Mouse (Mus musculus): ENCODE data around the gene Zdhhc16. TPM values are rescaled to one million over a fixed set of nuclear protein-coding genes. Genes with fewer than 3 reads are reported as not detected.

The Zdhhc16 gene
- polyA plus RNA-seq, 1 experiment from 2014 or later: 17.4 TPM

DNA sequence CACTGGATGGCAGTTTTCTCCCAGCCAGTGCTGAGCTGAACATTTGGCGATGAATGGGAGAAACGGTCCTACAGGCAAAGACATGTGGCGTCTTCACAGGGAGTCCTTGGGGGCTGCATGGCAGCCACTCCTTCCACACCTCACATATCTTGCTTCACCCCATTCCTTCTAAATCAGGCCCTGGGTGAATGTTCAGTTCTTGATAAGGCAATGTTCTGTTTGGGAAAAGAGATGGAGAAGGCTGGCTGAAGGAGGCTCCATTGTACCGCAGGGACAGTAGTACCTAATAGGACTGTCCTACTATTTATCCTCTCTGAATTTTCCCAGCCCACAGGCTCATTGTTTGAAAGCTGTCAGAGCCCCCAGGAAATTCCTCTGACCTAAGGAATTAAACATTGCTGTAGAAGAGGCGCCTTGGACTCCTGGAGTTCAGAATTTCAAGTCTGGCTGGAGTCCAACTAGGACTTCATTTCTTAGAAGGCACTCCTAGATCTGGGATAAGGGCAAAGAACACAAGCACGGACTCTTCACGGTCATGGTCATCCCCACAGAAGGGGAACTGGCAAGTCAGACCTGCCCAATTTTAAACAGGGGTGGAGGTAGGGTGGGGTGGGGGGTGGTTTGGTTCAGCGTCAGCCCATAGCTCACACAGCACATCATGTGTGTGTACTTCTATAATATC is 26.1 kb upstream of the Zdhhc16 start:
- Histone ChIP-seq H3K4me3 (ENCODE audit: inconsistent target) (no peak overlapping the region), H3K27ac (peak overlapping the region; percentile 10; the same call in 1 of the 2 replicates), H3K79me2 (ENCODE audit: inconsistent target) (peaks cover 2% of the 10 kb centered on the region), H3K36me3 (ENCODE audit: inconsistent target) (no peaks in the 10 kb centered on the region)
- 69% methylated on average over 6 of the region's 8 CpGs for WGBS (ENCODE audit: missing documents)

DNA sequence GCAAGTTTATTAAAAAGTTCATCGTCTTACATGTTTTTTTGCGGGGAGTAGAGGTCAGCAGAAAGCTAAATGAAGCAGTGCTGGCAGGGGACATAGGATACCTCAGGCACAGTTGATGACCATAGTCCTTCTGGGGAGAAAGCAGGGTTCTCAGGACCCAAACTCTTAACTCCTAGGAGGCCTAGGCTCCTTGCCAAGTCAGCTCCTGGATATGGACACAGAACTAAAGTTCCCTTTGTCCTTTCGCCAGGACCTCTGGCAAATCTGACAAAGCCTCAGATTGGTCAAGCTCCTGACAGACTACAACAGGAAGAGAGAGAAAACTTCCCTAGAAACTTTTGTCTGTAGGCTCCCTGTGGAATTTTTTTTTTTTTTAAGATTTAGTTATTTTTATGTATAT is 24.5 kb upstream of the Zdhhc16 start:
- Histone ChIP-seq H3K27ac (no peak overlapping the region), H3K79me2 (ENCODE audit: inconsistent target) (peaks cover 17% of the 10 kb centered on the region), H3K36me3 (ENCODE audit: inconsistent target) (no peaks in the 10 kb centered on the region), H3K4me3 (ENCODE audit: inconsistent target) (no peak overlapping the region)
- WGBS (ENCODE audit: missing documents): 96% methylated on average over 3 of the region's 3 CpGs

DNA sequence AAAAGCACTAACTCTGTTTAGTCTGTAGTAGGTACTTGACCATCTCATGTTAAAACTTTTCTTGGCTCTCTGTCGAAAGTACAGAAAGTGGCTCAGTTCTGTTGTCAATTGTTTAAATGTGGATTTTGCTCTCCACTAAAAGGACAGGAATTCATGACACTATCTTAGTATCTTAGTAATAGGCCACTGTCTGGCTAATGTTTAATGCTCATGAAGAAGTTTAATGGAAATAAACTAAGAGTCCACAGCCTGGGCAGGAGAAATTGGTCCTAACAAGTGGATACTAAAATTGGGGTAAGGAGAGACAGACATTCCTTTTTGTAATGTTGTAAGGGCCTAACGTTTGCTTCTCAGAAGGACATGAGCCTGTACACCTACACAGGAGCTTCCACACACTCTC is 22.9 kb upstream of the Zdhhc16 start:
- WGBS (ENCODE audit: missing documents): 90% methylated on average over 2 of the region's 2 CpGs
- peak overlapping the region; percentile 78 for H3K27ac ChIP-seq

DNA sequence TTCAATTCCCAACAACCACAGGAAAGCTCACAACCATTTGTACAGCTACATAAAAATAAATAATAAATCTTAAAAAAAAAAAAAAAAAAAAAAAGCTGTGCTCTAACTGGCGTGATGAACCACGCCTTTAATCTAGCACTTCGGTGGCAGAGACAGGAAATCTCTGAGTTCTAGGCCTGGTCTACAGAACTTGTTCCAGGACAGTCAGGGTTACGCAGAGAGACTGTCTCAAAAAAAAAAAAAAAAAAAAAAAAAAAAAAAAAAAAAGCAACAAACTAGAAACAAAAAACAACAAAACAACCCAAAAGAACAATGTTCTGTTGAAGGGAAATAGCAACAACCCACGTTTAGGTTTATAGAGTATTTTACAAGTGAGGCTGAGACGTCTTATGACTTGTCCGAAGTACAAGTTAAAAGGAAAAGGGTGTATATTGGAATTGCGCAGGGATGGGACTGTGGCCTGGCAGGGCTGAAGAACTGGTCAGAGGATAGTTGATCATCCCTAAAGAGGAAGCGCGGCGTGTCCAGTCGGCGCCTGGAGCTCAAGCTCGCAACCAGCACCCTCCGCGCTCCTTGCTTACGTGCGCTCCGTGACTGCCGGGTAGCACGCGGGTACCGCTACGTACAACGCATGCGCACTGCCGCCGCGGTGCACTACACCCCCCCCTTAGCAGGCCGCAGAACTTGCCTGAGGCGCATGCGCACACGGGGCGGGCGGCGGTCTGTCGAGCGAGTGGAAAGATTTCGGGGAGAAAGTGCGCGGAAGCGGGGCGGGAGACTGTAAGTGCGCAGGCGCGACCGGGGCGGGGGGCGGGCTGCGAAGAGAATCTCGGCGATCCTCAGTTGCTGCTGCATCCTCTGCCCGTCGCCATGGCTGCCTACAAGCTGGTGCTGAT is 21.9 kb upstream of the Zdhhc16 start, which contains the start of gene Pgam1:
Pgam1 (plus strand) TSS at position 746 of the 896 bp plus-strand sequence.
- peak within 1 kb of the TSS; percentile 96 for H3K4me3 ChIP-seq (ENCODE audit: inconsistent target)
- H3K79me2 ChIP-seq (ENCODE audit: inconsistent target): peaks cover 44% of the 10 kb centered on the region
- H3K36me3 ChIP-seq (ENCODE audit: inconsistent target): no peaks in the 10 kb centered on the region
- 3% methylated on average over 31 of the region's 54 CpGs for WGBS (ENCODE audit: missing documents)
- H3K27ac ChIP-seq: peak within 1 kb of the TSS; percentile 94

More for the DNA sequence above, 22.9 kb upstream of the Zdhhc16 start:
- no peaks in the 10 kb centered on the region for H3K36me3 ChIP-seq (ENCODE audit: inconsistent target)
- H3K4me3 ChIP-seq (ENCODE audit: inconsistent target): no peak overlapping the region
- peaks cover 34% of the 10 kb centered on the region for H3K79me2 ChIP-seq (ENCODE audit: inconsistent target)

DNA sequence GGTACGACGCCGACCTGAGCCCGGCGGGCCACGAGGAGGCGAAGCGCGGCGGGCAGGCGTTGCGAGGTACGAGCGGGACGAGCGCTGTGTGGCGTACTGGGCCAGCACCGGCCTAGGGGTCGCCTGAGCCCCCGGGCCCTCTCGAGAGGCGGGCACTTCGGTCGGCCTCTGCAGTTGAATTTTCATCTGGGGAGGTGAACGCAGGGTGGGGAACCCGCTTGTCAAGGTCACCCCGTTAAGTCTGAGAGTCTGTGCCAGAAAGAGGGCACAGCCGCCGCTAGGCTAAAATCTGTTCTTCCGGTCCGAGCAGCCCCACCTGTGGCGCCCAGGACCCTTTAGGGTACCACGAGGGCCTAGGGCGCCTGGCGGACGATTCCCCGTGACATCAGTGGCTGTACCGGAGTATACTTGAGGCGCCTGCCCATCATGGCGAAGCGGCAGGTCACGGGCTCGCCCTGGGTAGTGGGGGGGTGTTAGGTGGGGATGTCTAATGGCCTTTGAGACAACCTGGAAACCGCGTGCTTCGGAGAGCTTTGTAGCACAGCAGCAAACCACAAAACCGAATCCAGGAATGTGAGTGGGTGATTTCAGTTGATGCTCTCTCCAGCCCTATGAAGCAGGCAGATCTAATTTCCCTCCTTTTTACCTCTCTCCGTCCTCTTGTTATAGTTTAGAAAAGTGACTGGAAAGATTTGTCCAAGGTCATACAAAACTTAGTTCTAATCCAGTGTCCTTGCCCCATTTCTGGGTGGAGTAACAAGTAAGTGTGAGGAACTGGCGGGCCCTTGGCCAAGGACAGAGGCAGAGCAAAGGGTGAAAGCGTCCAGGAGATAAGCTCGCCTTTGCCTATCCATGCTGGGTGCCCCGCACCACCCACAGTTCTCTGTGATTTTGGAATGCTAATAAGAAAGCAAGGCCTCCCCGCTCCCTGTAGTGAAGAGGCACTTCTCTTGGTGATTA is 20.9 kb upstream of the Zdhhc16 start:
- Histone ChIP-seq H3K4me3 (ENCODE audit: inconsistent target) (peak overlapping the region; percentile 96), H3K27ac (peak overlapping the region; percentile 94), H3K36me3 (ENCODE audit: inconsistent target) (no peaks in the 10 kb centered on the region), H3K79me2 (ENCODE audit: inconsistent target) (peaks cover 54% of the 10 kb centered on the region)
- WGBS (ENCODE audit: missing documents): 2% methylated on average over 46 of the region's 53 CpGs

DNA sequence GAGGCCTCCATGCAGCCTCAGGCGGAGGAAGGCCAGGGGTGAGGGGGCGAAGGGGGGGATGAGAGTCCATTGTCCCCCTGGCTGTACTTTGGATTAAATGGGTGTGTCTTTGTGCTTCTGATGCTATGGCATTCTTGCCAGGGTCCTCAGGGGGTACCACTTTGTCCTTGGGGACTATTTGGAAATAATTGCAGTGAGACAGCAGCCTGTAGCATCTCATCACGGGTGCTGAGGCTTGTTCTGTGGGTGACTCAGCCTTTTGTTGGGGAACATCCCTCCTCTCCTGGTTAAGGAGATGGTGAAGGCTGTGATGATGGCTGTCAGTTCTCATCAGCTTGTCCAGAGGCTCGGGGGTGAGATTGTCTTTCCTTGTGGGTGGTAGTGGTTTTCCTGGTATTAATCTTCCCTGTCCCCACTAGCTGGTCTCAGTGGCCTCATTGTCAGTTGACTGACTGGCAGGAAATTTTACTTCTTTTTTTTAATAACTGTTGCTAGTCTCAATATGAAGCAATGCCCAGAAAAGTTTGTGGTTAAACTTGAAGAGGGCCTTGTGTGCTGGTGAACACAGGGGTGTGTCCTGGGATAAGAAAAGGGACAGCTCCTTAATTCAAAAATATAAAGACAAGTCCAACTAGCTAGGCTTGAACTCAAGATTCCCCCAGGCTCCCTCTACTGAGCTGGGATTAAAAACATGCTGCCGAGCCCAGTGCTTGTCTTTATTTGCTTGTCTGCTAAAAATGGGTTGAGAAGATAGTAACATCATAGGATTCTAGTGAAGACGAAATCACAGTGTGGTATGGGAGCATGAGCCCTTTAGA is 19.3 kb upstream of the Zdhhc16 start:
- peak overlapping the region; percentile 94 for H3K27ac ChIP-seq
- peak overlapping the region; percentile 96 for H3K4me3 ChIP-seq (ENCODE audit: inconsistent target)
- WGBS (ENCODE audit: missing documents): 8% methylated on average over 6 of the region's 6 CpGs
- peaks cover 5% of the 10 kb centered on the region; the same call in 1 of the 2 replicates for H3K36me3 ChIP-seq (ENCODE audit: inconsistent target)
- H3K79me2 ChIP-seq (ENCODE audit: inconsistent target): peaks cover 55% of the 10 kb centered on the region

DNA sequence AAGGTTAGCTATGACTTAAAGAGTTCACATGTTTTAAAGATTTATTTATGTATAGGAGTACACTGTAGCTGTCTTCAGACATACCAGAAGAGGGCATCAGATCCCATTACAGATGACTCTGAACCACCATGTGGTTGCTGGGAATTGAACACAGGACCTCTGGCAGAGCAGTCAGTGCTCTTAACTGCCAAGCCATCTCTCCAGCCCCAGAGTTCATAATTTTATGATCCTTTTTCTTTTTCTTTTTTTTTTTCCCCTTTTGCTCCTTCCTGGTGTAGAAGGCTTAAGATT is 18.7 kb upstream of the Zdhhc16 start:
- H3K4me3 ChIP-seq (ENCODE audit: inconsistent target): peak overlapping the region; percentile 96
- peaks cover 55% of the 10 kb centered on the region for H3K79me2 ChIP-seq (ENCODE audit: inconsistent target)
- peaks cover 10% of the 10 kb centered on the region; the same call in 1 of the 2 replicates for H3K36me3 ChIP-seq (ENCODE audit: inconsistent target)
- H3K27ac ChIP-seq: peak overlapping the region; percentile 94

DNA sequence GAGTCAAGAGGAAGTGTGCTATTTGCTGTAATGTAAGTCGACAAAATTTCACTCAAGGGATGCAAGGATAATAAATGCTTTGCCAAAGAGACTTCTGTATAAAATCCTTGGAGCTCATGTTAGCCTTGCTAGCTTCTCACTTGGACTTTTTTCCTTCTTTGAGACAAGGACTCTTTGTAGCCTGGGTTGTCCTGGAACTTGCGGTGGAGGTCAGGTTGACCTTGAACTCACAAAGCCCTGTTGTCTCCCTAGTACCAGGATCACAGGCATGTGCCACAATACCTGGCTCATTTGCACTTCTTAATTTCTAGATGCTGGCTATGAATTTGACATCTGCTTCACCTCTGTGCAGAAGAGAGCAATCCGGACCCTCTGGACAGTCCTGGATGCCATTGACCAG is 18.0 kb upstream of the Zdhhc16 start:
- H3K79me2 ChIP-seq (ENCODE audit: inconsistent target): peaks cover 55% of the 10 kb centered on the region
- H3K36me3 ChIP-seq (ENCODE audit: inconsistent target): peaks cover 15% of the 10 kb centered on the region; the same call in 1 of the 2 replicates
- H3K27ac ChIP-seq: peak overlapping the region; percentile 94
- peak overlapping the region; percentile 96 for H3K4me3 ChIP-seq (ENCODE audit: inconsistent target)
- WGBS (ENCODE audit: missing documents): 65% methylated on average over 2 of the region's 3 CpGs

DNA sequence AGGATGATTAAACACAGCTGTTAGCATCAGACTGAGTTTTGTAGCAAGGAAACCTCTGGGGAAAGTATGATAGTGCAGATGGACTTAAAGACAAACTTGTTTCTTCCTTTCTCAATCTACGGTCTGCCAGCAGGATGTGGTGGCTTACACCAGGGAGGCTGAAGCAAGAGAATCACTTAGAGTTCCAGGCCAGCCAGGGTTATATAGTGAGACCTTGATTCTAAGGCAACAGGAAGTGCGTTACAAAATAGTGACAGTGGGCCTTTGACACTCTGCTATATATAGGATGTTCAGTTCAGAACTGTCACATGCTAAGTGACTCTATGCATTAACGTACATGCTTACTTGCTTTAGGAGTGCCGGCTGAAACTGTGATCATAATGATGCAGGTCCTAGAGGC is 16.4 kb upstream of the Zdhhc16 start:
- Histone ChIP-seq H3K4me3 (ENCODE audit: inconsistent target) (no peak overlapping the region), H3K79me2 (ENCODE audit: inconsistent target) (peaks cover 55% of the 10 kb centered on the region), H3K36me3 (ENCODE audit: inconsistent target) (peaks cover 15% of the 10 kb centered on the region; the same call in 1 of the 2 replicates), H3K27ac (peak overlapping the region; percentile 54)
- 4% methylated on average over 4 of the region's 4 CpGs for WGBS (ENCODE audit: missing documents)

DNA sequence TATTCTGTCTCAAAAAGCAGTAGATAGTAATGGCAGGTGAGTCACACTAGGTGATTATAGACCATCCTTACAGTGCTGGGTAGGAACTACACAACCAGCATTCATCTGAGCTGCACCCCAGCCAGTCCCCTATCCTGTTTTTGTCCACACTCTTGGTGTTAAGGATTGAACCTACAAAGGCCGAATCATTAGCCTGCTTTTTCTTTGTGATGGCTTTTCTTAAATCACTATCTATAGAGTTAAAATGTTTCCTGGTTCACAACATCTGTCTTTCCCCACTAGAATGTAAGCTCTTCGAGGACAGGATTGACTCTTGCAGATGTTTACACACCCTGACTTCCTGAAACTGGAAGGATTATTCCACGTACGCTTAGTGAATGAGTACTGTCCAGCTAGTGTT is 13.8 kb upstream of the Zdhhc16 start:
- Histone ChIP-seq H3K36me3 (ENCODE audit: inconsistent target) (peaks cover 25% of the 10 kb centered on the region; the same call in 1 of the 2 replicates), H3K79me2 (ENCODE audit: inconsistent target) (peaks cover 30% of the 10 kb centered on the region)
- WGBS (ENCODE audit: missing documents): 84% methylated on average over 4 of the region's 4 CpGs

DNA sequence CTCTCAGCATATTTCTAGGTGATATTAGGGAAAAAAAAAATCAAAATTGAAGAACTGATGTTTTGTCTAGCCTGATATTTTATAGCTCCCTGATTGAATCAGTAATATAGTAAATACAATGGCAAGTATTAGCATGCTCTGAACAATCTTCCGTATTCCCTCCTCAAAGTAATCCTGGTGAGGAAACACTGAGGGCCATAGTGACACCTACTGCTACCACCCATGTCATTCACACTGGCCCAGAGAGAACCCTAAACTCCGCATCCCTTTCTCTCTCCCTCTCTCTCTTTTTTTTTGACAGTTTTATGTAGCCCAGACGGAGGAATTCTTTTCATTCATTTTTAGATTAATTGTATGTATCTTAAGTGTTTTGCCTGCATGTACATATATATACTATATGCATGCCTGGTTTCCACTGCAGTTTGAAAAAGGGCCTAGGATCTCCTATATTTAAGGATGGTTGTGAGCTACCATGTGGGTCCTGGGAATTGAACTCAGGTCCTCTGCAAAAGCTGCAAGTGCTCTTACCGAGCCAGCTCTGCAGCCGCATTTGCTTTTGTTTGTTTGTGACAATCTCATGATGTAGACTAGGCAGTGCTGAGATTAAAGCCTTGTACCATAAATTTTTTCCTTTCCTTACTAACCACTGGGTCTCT is 12.7 kb upstream of the Zdhhc16 start:
- no peak overlapping the region for H3K4me3 ChIP-seq (ENCODE audit: inconsistent target)
- H3K79me2 ChIP-seq (ENCODE audit: inconsistent target): peaks cover 19% of the 10 kb centered on the region
- H3K27ac ChIP-seq: no peak overlapping the region
- peaks cover 26% of the 10 kb centered on the region; the same call in 1 of the 2 replicates for H3K36me3 ChIP-seq (ENCODE audit: inconsistent target)
- 98% methylated on average over 5 of the region's 5 CpGs for WGBS (ENCODE audit: missing documents)

More for the DNA sequence above, 13.8 kb upstream of the Zdhhc16 start:
- H3K27ac ChIP-seq: no peak overlapping the region
- H3K4me3 ChIP-seq (ENCODE audit: inconsistent target): no peak overlapping the region

DNA sequence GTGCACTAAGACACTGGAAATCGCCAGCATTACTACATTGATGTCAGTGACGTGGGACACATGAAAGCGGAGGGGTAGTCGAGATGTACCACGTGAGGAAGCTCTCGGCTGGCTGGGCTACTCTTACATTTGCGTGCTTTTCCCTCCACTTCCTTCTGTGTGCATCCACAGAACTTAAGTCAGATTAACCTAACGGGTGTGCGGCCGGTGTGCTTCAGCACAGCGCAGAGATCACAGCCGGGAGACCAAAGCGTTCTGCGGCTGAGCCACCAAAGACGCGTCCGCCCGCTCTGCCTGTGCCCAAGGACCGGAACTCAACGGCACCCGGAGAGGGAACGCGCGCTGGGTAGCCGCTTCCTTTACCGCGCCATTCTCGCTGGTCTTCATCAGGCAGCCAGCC is 594 bp upstream of the Zdhhc16 start:
- peak overlapping the region; percentile 95 for H3K4me3 ChIP-seq (ENCODE audit: inconsistent target)
- H3K27ac ChIP-seq: peak overlapping the region; percentile 47
- H3K79me2 ChIP-seq (ENCODE audit: inconsistent target): peaks cover 61% of the 10 kb centered on the region
- peaks cover 11% of the 10 kb centered on the region; the same call in 1 of the 2 replicates for H3K36me3 ChIP-seq (ENCODE audit: inconsistent target)
- 1% methylated on average over 28 of the region's 28 CpGs for WGBS (ENCODE audit: missing documents)

DNA sequence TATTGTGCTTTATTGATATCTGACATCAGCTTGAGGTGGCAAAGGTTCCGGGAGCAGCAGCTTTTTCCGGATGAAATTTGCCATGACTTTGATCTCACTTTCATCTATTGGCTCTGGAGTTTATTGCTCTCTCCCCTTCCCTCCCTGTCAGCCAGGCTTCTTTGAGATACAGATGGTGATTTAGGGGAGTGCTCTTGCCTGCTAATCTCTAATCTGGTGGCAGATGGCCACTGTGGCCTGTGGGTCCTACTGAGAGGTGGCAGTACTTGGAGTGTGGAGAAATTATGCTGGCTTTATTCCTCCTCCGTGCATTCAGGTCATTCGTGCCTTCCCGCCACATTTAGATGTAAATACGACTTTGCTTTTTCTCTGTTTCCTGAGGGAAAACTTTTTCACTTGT is 844 bp downstream of the Zdhhc16 start:
- 20% methylated on average over 6 of the region's 6 CpGs for WGBS (ENCODE audit: missing documents)
- no peak overlapping the region for H3K27ac ChIP-seq
- H3K4me3 ChIP-seq (ENCODE audit: inconsistent target): peak overlapping the region; percentile 95
- peaks cover 68% of the 10 kb centered on the region for H3K79me2 ChIP-seq (ENCODE audit: inconsistent target)
- H3K36me3 ChIP-seq (ENCODE audit: inconsistent target): peaks cover 15% of the 10 kb centered on the region

Measured in macrophage (primary cell).